Mouse (Mus musculus) liver, adult 2 months (tissue): Measurements from ENCODE around the gene Mindy2.

Experiments
- CTCF ChIP-seq: fragments of 200-500 bp; IDR thresholded peaks from 2 replicates; pipeline ENCODE4 v1.5.1; 2011; ENCODE audit warnings: low read depth, low read length, control low read depth
- POLR2A ChIP-seq: fragments of 200-500 bp; IDR thresholded peaks from 2 replicates; pipeline ENCODE4 v1.6.1; 2011; ENCODE audit warnings: low read length, control low read depth; ENCODE audit not compliant: insufficient read depth; ENCODE audit errors: extremely low read depth

GRCm38 (mm10) chr9:70695723-70696122 is 38.7 kb upstream of the Mindy2 start:
- TF ChIP-seq CTCF (no peak), POLR2A (no peak)
